Mouse (Mus musculus): ENCODE measurements at regions not wholly inside any gene's neighbourhood (a gene's known extent, or its start where the extent isn't known, plus 50 kb on each side); places are given as distances from the start of the nearest gene placed in this dataset.

DNA sequence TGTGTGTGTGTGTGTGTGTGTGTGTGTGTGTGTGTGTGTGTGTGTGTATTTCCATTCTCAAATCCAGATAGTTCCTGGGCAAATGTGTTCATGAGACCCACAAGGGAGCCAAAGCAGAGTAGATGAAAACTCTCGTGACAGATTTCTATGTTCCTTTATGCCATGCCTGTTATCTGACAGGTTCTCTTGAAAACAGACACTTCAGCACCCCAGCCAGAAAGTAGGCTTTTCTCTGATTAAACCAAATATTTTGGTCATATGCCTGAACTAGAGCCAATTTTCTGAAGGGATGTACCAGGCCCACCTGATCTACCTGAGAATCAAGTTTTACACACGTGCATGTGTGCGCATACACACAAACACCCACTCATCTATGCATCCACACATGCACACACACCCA is 95.5 kb downstream of the Psat1 start:
- Histone ChIP-seq H3K36me3 (no peaks in the 10 kb centered on the region), H3K4me1 (no peaks in the 10 kb centered on the region), H3K4me3 (no peak overlapping the region), H3K4me2 (replicated peaks) (no peak overlapping the region), H3K9me3 (no peaks in the 10 kb centered on the region), H3K9ac (no peak overlapping the region), H3K27me3 (no peaks in the 10 kb centered on the region), H3K27ac (no peak overlapping the region)
- ATAC-seq (ENCODE audit: low FRiP score, low read depth): no peak
- 97% methylated on average over 3 of the region's 3 CpGs for WGBS

DNA sequence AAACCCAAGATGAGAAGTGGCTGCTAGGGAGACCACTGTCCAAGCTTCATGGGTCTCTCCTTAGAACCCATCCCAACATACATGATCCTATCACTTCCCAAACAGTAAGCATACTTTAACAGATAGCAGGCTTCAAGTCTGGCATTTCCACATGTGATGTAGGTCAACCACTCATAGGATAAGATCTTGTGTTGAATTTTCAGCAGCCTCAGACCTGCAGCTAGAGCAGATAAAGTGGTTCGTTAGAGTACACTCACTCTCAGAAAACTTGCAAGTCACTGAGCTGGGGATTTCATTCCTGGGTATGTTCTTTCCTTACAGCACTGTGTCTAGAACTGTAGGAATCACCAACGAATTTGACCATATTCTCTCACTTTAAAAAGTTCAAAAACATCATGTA is 96.4 kb downstream of the Psat1 start:
- Histone ChIP-seq H3K9me3 (no peaks in the 10 kb centered on the region), H3K27me3 (no peaks in the 10 kb centered on the region), H3K4me3 (no peak overlapping the region), H3K4me1 (no peaks in the 10 kb centered on the region), H3K27ac (no peak overlapping the region), H3K4me2 (replicated peaks) (no peak overlapping the region), H3K36me3 (no peaks in the 10 kb centered on the region), H3K9ac (no peak overlapping the region)
- no peak for ATAC-seq (ENCODE audit: low FRiP score, low read depth)
- WGBS: 66% methylated on average over 2 of the region's 2 CpGs

DNA sequence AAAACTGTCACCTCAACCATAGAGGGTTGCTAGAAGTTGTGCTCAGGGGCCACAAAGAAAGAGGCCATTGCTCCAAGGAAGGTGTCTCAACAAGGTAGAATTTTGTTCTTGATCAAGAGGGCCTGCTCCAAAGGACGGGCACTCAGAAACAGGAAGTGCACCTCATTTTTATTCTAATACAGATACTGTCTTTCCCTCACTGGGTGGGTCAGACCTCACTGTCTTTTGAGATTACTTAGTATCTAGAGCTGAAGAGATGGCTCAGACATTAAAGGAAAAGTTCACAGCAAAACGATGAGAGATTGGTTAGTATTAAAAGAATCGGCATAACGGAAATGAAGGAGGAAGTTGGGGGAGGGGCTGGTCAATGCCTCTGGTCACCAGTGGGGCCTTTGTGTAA is 97.9 kb downstream of the Psat1 start:
- no peak overlapping the region for H3K4me2 ChIP-seq (replicated peaks)
- no peaks in the 10 kb centered on the region for H3K9me3 ChIP-seq
- no peak for ATAC-seq (ENCODE audit: low FRiP score, low read depth)
- H3K27ac ChIP-seq: no peak overlapping the region
- 86% methylated on average over 4 of the region's 4 CpGs for WGBS
- H3K4me1 ChIP-seq: no peaks in the 10 kb centered on the region
- no peak overlapping the region for H3K9ac ChIP-seq
- H3K4me3 ChIP-seq: no peak overlapping the region
- H3K36me3 ChIP-seq: no peaks in the 10 kb centered on the region
- H3K27me3 ChIP-seq: no peaks in the 10 kb centered on the region

DNA sequence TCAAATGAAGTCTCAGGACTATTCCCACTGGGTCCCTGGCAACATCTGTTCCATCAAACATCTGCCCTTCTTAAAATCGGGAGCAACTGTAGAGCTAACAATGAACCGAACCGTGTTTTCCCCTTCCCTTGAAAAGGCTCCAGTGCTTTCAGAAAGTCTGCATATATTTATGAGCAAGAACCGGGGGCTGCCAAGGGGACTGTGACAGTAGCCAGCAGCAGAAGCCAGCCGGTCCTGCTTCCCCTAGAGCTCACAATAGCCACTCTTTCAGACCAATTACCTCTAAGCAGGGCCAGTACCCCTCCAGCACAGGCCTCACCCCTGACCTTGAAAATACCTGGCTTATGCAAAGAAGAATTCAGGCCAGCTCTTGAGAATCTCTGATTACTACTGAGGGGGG is 108.8 kb downstream of the Psat1 start:
- H3K27ac ChIP-seq: no peak overlapping the region
- H3K4me3 ChIP-seq: no peak overlapping the region
- WGBS: 16% methylated on average over 5 of the region's 5 CpGs
- H3K4me2 ChIP-seq (replicated peaks): no peak overlapping the region
- no peaks in the 10 kb centered on the region for H3K9me3 ChIP-seq
- H3K27me3 ChIP-seq: no peaks in the 10 kb centered on the region
- peaks cover 20% of the 10 kb centered on the region for H3K4me1 ChIP-seq
- H3K36me3 ChIP-seq: no peaks in the 10 kb centered on the region
- ATAC-seq (ENCODE audit: low FRiP score, low read depth): no peak
- H3K9ac ChIP-seq: no peak overlapping the region

DNA sequence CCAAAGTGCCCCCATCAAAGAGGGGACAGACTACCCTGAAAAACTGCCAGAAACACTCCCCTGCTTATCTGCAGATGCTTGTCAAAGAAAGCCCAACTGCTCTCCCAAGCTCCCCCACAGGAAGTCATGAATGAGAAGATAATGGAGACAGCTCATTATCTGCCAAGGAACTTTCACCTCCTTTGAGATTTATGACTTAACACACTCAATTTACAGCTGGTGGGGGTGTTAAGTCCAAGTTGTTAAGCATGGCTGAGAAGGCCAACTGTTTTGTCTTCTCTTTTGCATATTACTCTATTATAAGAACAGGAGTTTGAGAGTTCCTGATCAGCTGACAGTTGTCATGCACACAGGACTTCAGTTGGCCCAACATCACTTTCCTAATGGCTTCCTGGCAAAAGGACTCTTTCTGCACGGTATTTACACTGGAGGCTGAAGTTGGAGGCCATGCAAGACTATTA is 109.4 kb downstream of the Psat1 start:
- Histone ChIP-seq H3K4me3 (no peak overlapping the region), H3K9me3 (no peaks in the 10 kb centered on the region), H3K27ac (no peak overlapping the region), H3K27me3 (no peaks in the 10 kb centered on the region), H3K9ac (no peak overlapping the region), H3K4me1 (peaks cover 20% of the 10 kb centered on the region), H3K36me3 (no peaks in the 10 kb centered on the region), H3K4me2 (replicated peaks) (no peak overlapping the region)
- no peak for ATAC-seq (ENCODE audit: low FRiP score, low read depth)
- 3% methylated on average over 1 of the region's 1 CpGs for WGBS

DNA sequence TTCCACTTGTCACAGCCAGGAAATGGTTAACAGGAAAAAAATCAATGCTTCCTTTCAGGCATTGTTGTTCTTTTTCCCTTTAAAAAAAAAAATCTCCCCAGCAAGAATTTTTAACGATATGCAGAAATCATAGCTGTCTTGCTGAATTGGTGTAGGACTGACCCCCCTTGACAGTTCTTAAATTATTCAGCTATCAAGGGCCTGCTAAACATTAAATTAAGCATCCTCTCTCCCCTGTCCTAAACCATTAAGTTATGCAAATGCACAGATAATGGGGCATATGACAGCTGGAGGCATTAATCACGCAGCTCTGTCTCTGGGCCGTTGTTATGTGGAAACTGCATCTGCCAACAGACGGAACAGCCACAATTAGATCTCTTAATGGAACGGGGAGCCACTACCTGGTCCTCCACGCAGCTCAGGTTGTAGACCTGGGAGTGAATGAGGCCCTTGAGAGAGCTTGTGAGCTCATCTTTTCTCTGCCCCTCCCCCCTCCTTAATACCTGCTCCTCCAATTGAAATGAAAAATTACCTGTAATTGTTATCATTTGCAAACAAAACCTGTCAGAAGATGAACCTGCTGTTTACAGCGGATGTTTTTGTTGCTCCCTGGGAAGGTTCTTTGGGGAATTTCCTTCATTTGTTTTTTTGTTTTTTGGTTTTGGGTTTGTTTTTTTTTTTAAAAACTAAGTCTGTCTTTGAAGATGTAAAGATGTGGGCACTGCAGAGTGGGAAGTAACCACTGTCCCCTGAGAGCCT is 110.0 kb downstream of the Psat1 start:
- ATAC-seq (ENCODE audit: low FRiP score, low read depth): no peak
- Histone ChIP-seq H3K4me3 (no peak overlapping the region), H3K36me3 (no peaks in the 10 kb centered on the region), H3K27ac (no peak overlapping the region), H3K4me1 (peaks cover 20% of the 10 kb centered on the region), H3K9me3 (no peaks in the 10 kb centered on the region), H3K4me2 (replicated peaks) (no peak overlapping the region), H3K27me3 (no peaks in the 10 kb centered on the region), H3K9ac (no peak overlapping the region)
- 11% methylated on average over 7 of the region's 7 CpGs for WGBS

DNA sequence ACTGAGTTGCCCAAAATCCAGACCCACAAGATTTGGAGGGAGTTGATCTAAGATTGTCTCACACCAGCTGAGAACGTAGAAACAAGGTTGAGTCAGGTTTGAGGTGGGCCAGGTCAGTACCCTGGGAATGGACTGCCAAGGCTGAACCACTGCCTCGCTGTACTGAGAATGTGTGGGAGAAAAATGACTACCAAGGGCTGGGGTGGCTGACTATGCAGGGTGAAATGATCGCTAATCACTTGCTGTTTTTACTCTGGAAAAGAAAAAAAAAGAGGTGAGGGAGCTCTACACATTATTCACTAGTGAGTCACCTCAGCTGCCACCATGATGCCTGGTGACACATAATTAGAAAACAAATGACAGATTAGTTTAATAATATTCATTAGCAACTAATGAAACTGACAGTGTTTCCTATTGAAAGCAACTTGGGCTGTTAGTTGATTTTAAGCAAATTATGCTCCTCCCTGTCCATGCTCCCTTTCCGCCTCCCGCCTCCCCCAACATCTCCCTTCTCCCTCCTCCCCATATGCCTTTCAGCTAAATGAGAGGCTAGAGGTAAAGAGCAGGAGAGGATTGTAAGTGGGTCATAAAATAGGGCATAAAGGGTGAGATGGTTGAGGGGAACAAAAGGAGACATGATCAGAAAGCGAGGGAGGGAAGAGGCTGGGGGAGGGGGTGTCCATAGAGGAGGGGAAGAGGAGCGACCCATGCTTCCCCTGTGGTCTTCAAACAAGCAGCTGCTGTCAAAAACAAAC is 110.8 kb downstream of the Psat1 start:
- ATAC-seq (ENCODE audit: low FRiP score, low read depth): no peak
- H3K27me3 ChIP-seq: no peaks in the 10 kb centered on the region
- H3K4me2 ChIP-seq (replicated peaks): no peak overlapping the region
- H3K4me1 ChIP-seq: peaks cover 20% of the 10 kb centered on the region
- H3K4me3 ChIP-seq: no peak overlapping the region
- no peaks in the 10 kb centered on the region for H3K9me3 ChIP-seq
- WGBS: 29% methylated on average over 7 of the region's 7 CpGs
- H3K27ac ChIP-seq: no peak overlapping the region
- no peak overlapping the region for H3K9ac ChIP-seq
- H3K36me3 ChIP-seq: no peaks in the 10 kb centered on the region

DNA sequence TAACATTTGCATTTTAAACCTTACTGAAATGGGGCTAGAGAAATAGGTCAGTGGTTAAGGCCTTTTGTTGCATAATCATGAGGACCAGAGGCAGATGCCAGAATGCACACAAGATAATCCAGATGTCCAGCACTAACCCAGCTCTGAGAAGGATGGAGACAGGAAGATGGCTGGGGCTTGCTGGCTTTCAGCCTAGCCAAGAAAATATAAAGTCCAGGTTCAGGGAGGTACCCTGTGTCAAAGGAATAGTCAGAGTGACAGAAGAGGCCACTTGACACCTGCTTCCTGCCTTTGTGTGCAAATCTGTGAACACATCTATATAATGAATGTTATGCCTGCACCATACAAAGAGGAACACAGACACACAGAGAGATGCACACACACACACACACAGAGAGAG is 116.8 kb downstream of the Psat1 start:
- Histone ChIP-seq H3K4me2 (replicated peaks) (no peak overlapping the region), H3K9ac (no peak overlapping the region), H3K4me3 (no peak overlapping the region), H3K27ac (no peak overlapping the region), H3K4me1 (peaks cover 31% of the 10 kb centered on the region), H3K27me3 (no peaks in the 10 kb centered on the region), H3K9me3 (no peaks in the 10 kb centered on the region), H3K36me3 (no peaks in the 10 kb centered on the region)
- ATAC-seq (ENCODE audit: low FRiP score, low read depth): no peak

DNA sequence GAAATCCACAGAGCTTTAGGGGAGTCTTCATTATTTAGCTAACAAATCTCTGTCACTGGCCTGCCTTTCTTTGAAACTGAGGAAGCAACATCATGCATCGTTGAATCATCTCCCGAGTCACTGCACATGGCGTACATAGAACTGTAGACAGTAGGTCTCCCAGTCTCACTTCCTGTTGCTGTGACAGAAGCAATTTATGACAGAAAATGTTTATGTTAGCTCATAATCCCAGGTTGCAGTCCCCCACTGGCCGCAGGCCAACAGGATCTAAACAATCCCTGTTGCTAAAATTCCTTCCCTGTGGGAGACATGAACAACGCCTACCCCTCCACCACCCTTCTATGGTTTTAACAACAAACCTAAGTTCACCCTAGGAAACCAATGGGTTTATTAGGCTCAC is 118.0 kb downstream of the Psat1 start:
- no peak for ATAC-seq (ENCODE audit: low FRiP score, low read depth)
- no peak overlapping the region for H3K27ac ChIP-seq
- whole genome bisulfite sequencing: 39% methylated on average over 5 of the region's 5 CpGs

DNA sequence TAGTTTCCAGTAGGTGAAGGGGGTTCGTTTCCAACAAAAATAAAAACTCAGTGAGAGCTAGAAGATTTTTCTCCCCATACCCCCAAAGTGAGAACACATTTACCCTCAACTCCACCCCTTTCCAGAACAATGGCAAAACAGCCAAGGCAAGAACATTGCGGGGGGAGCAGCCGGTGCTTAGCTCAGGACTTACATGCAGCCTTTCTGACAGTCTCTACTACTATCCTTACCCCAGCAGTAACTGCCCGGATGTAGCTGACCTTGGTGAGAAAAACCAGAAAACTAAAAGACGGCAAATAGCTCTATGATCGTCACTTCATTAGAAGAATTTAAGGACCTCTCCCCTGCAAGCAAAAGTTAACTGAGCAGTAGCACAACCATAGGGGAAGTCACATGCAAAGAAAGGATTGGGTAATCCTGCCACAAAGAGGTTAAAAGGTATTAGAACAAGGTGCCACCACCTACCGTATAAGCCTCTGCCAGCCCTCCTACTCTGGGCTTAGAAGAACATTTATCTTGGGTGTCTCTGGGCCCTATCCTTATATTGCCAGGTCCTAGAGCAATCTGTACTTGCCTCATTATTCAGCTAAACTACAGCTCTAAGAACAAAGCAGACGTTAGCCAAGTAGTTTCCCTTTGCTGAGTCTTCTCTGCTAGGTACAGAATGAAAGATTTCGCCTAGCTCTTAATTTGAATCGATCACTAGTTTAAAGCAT is 119.0 kb downstream of the Psat1 start:
- Histone ChIP-seq H3K9ac (no peak overlapping the region), H3K36me3 (no peaks in the 10 kb centered on the region), H3K9me3 (no peaks in the 10 kb centered on the region), H3K27me3 (no peaks in the 10 kb centered on the region), H3K4me1 (peaks cover 31% of the 10 kb centered on the region), H3K27ac (peak overlapping the region; percentile 53; the same call in 1 of the 2 replicates), H3K4me3 (no peak overlapping the region), H3K4me2 (replicated peaks) (no peak overlapping the region)
- 34% methylated on average over 10 of the region's 10 CpGs for WGBS
- peak; percentile 60 for ATAC-seq (ENCODE audit: low FRiP score, low read depth)

More for the DNA sequence above, 118.0 kb downstream of the Psat1 start:
- no peak overlapping the region for H3K9ac ChIP-seq
- peaks cover 31% of the 10 kb centered on the region for H3K4me1 ChIP-seq
- no peaks in the 10 kb centered on the region for H3K27me3 ChIP-seq
- H3K4me3 ChIP-seq: no peak overlapping the region
- H3K4me2 ChIP-seq (replicated peaks): no peak overlapping the region
- H3K36me3 ChIP-seq: no peaks in the 10 kb centered on the region
- H3K9me3 ChIP-seq: no peaks in the 10 kb centered on the region

DNA sequence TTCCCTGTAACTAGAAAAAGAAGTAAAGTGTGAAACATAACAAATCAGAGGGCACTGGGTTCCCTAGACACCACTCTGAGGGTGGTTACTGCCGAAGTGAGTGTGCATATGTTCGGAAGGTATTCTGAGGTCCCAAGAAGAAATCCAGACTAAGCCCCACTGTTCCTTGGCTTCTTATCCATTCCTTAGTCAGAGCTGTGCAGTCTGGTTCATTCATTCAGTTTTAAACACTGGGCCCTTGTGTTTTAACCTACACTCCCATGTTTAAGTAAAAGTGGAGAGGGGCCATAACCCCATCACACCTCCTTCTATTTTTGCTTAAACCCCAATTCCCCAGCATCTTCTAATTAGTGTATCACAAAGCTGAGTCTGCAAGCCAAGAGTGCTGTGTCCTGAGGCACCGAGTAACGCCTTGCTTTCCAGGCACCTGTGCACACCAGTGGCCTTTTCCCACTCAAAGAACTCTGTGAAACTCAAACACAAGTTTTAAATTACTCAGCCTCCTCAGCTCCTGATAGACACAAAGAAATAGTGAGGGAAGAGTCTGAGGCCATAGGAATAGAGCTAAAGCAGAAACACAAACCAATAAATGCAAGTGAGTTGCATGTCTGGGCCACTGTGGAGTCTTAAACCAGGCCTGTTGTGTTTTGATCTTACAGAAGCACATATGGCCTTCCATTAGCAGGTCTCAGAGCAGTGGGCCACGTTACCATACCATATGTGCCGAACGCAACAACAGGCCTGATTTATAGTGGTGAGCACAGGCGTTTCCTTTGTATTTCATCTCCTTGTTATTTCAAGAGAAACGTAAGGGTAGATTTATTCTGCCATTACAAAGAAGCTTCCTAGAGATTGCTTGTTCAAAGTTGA is 119.8 kb downstream of the Psat1 start:
- Histone ChIP-seq H3K27ac (peak overlapping the region; percentile 53), H3K4me1 (peaks cover 31% of the 10 kb centered on the region), H3K4me2 (replicated peaks) (no peak overlapping the region), H3K4me3 (no peak overlapping the region), H3K27me3 (no peaks in the 10 kb centered on the region), H3K9me3 (no peaks in the 10 kb centered on the region), H3K36me3 (no peaks in the 10 kb centered on the region), H3K9ac (no peak overlapping the region)
- ATAC-seq (ENCODE audit: low FRiP score, low read depth): peak; percentile 92
- WGBS: 17% methylated on average over 9 of the region's 9 CpGs

Measured in limb, embryonic 13.5 days (tissue).